In genomic region chr16:85797161-85797560, GRCm38 (mm10) we compare ENCODE assay signal across 23 mouse cellular contexts.
"Had no signal": no experiment of that assay in that cellular context is flagged by ENCODE, and none has a peak within 500 bp of the region (broad histone marks: within the 10 kb centered on the region; RNA-seq: fewer than 3 reads in every experiment).

No protein-coding gene starts in this region.

- ATAC-seq: intestine, embryonic 16.5 days; liver, embryonic 12.5 days had no signal

- DNase-seq: layer of hippocampus, adult 9-11 months; liver; lung, adult 18-20 months; lung, postnatal 10 days; lung, postnatal 36 days; midbrain, embryonic 14.5 days; right cerebral cortex, adult 18-20 months; right cerebral cortex, postnatal 14 days; right cerebral cortex, postnatal 4 days; thymus, adult 2 months; thymus, postnatal 14 days; thymus, postnatal 4 days had no signal

- H3K27ac ChIP-seq: layer of hippocampus, adult 2 months; limb, embryonic 10.5 days; limb, embryonic 13.5 days; liver, embryonic 12.5 days; liver, embryonic 15.5 days; lung, embryonic 15.5 days; midbrain, embryonic 10.5 days; neural tube, embryonic 12.5 days; neural tube, embryonic 15.5 days; stomach, postnatal 0 days had no signal

- H3K4me3 ChIP-seq: layer of hippocampus, adult 2 months; limb, embryonic 10.5 days; limb, embryonic 13.5 days; liver, embryonic 12.5 days; liver, embryonic 15.5 days; lung, embryonic 15.5 days; midbrain, embryonic 10.5 days; neural tube, embryonic 12.5 days; neural tube, embryonic 15.5 days had no signal

- H3K36me3 ChIP-seq: liver, embryonic 15.5 days had no signal

- H3K9me3 ChIP-seq: limb, embryonic 10.5 days; limb, embryonic 13.5 days; liver, embryonic 12.5 days; liver, embryonic 15.5 days; lung, embryonic 15.5 days; midbrain, embryonic 10.5 days; neural tube, embryonic 12.5 days; neural tube, embryonic 15.5 days had no signal

- H3K4me2 ChIP-seq: liver, embryonic 12.5 days; liver, embryonic 15.5 days; lung, embryonic 15.5 days; neural tube, embryonic 12.5 days; neural tube, embryonic 15.5 days had no signal

- H3K27me3 ChIP-seq: limb, embryonic 13.5 days; lung, embryonic 15.5 days; neural tube, embryonic 12.5 days; neural tube, embryonic 15.5 days had no signal

- H3K4me1 ChIP-seq: liver, embryonic 15.5 days had no signal

- H3K9ac ChIP-seq: limb, embryonic 13.5 days; liver, embryonic 12.5 days; liver, embryonic 15.5 days; lung, embryonic 15.5 days; neural tube, embryonic 12.5 days; neural tube, embryonic 15.5 days had no signal
